Mouse (Mus musculus) myocyte (in vitro differentiated cells): ENCODE results near the gene Cnot10. TPM values are rescaled to one million over a fixed set of nuclear protein-coding genes. Genes with fewer than 3 reads are reported as not detected.
A peak's percentile ranks its signal among the peaks of the same experiment; 100 is the strongest.

Experiments
- H3K27me3 ChIP-seq: one replicate; pipeline ENCODE4 v1.6.1; 2011; ENCODE audit not compliant: control insufficient read depth, insufficient read depth, insufficient read length
- H3K36me3 ChIP-seq: one replicate; pipeline ENCODE4 v1.6.1; 2011; ENCODE audit not compliant: control insufficient read depth, insufficient read depth
- H3K4me2 ChIP-seq: one replicate; pipeline ENCODE4 v1.6.1; 2011; ENCODE audit warnings: low read depth, control low read depth
- H3K4me3 ChIP-seq: one replicate; pipeline ENCODE4 v1.5.1; 2011; ENCODE audit warnings: mild to moderate bottlenecking, control low read depth, moderate library complexity
- H3K79me2 ChIP-seq: one replicate; pipeline ENCODE4 v1.6.1; 2011; ENCODE audit not compliant: control insufficient read depth, insufficient read depth
- H3ac ChIP-seq: one replicate; pipeline ENCODE4 v1.6.1; 2011; ENCODE audit not compliant: control insufficient read depth, insufficient read length
- CEBPB ChIP-seq: IDR thresholded peaks from 2 replicates; pipeline ENCODE4 v1.6.1; 2011; ENCODE audit warnings: mild to moderate bottlenecking, moderate library complexity; ENCODE audit not compliant: poor library complexity, insufficient read depth, severe bottlenecking
- E2F4 ChIP-seq: IDR thresholded peaks from one replicate; pipeline ENCODE4 v1.6.1; 2011; ENCODE audit warnings: mild to moderate bottlenecking, control low read depth, moderate library complexity; ENCODE audit not compliant: insufficient read depth
- MAX ChIP-seq: IDR thresholded peaks from one replicate; pipeline ENCODE4 v1.6.1; 2011; ENCODE audit warnings: low read depth, mild to moderate bottlenecking, control low read depth
- MYOD1 ChIP-seq, 3 experiments: IDR thresholded peaks; one replicate each; pipeline ENCODE4 v1.6.1; 2011; ENCODE audit warnings: control low read depth in 2 of 3, low read depth in 2 of 3, mild to moderate bottlenecking in 2 of 3, moderate library complexity in 1 of 3; ENCODE audit not compliant: insufficient read length in 2 of 3, control insufficient read depth in 1 of 3
- MYOG ChIP-seq, 3 experiments: IDR thresholded peaks; one replicate each; pipeline ENCODE4 v1.6.1; 2011; ENCODE audit warnings: control low read depth in 2 of 3, low read depth in 2 of 3, mild to moderate bottlenecking in 2 of 3; ENCODE audit not compliant: insufficient read length in 2 of 3, control insufficient read depth in 1 of 3, insufficient read depth in 1 of 3
- POLR2A ChIP-seq: IDR thresholded peaks from one replicate; pipeline ENCODE4 v1.6.1; 2011; ENCODE audit warnings: low read depth, mild to moderate bottlenecking, control low read depth, moderate library complexity; ENCODE audit not compliant: insufficient read length
- POLR2AphosphoS2 ChIP-seq: IDR thresholded peaks from one replicate; pipeline ENCODE4 v1.6.1; 2011; ENCODE audit warnings: low read depth, control low read depth; ENCODE audit not compliant: insufficient read length
- REST ChIP-seq: IDR thresholded peaks from one replicate; pipeline ENCODE4 v1.6.1; 2011; ENCODE audit warnings: mild to moderate bottlenecking, control low read depth, moderate library complexity; ENCODE audit not compliant: insufficient read depth, insufficient read length
- SRF ChIP-seq: IDR thresholded peaks from one replicate; pipeline ENCODE4 v1.6.1; 2011; ENCODE audit warnings: low read depth; ENCODE audit not compliant: control insufficient read depth, insufficient read length
- TCF12 ChIP-seq: IDR thresholded peaks from one replicate; pipeline ENCODE4 v1.6.1; 2011; ENCODE audit warnings: mild to moderate bottlenecking, control low read depth; ENCODE audit not compliant: poor library complexity, insufficient read depth, severe bottlenecking
- TCF3 ChIP-seq: IDR thresholded peaks from one replicate; pipeline ENCODE4 v1.6.1; 2011; ENCODE audit warnings: low read depth, control low read depth; ENCODE audit not compliant: insufficient read length
- USF1 ChIP-seq: IDR thresholded peaks from one replicate; pipeline ENCODE4 v1.6.1; 2011; ENCODE audit warnings: low read depth, mild to moderate bottlenecking, control low read depth, moderate library complexity
- polyA plus RNA-seq: library from polyadenylated mRNA; unstranded; fragments of >200 nt; fragmentation: generic; extraction: Trizol; gene quantifications from one replicate; pipeline ENCODE4 v1.2.1, GENCODE M21; 2012; ENCODE audit warnings: missing spikeins

Gene Cnot10
- polyA plus RNA-seq, 1 experiment: 29.1 TPM

DNA sequence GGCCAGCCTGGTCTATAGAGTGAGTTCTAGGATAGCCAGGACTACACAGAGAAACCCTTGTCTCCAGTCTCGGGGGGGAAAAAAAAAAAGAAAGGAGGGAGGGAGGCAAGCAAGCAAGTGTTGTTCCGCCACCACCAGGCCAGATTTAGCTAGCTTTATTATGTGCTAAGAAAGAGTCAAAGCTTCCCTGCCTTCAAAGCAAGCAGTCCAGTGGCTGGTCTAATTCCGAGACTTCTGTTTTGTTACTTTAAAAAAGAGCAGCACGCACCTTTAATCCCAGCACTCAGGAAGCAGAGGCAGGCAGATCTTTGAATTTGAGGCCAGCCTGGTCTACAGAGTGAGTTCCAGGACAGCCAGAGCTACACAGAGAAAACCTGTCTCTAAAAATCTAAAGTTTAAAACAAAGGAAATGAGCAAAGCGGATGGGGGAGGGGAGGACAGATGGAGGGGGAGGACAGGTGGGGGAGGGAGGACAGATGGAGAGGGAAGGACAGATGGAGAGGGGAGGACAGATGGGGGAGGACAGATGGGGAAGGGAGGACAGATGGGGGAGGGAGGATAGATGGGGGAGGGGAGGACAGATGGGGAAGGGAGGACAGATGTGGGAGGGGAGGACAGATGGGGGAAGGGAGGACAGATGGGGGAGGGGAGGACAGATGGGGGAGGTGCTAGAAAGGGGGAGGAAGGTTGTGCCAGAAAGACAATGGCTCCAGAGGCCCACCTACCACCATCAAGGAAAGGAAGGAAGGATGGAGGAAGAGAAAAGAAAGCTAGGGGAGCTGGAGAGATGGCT, 71.1 kb downstream of the Cnot10 start:
- no peaks in the 10 kb centered on the region for H3K79me2 ChIP-seq
- no peak overlapping the region for H3K4me3 ChIP-seq
- TF ChIP-seq TCF12 (no peak), SRF (no peak), TCF3 (no peak), MYOD1 (IDR thresholded peaks at IDR 0.05; ENCODE audit: control insufficient read depth in 1 of 3, insufficient read length in 2 of 3, low read depth in 2 of 3) (no peak), E2F4 (no peak), POLR2AphosphoS2 (no peak), REST (no peak)
- no peak overlapping the region for H3ac ChIP-seq
- H3K36me3 ChIP-seq: no peaks in the 10 kb centered on the region
- H3K27me3 ChIP-seq: peaks cover 7% of the 10 kb centered on the region
- no peak overlapping the region for H3K4me2 ChIP-seq

DNA sequence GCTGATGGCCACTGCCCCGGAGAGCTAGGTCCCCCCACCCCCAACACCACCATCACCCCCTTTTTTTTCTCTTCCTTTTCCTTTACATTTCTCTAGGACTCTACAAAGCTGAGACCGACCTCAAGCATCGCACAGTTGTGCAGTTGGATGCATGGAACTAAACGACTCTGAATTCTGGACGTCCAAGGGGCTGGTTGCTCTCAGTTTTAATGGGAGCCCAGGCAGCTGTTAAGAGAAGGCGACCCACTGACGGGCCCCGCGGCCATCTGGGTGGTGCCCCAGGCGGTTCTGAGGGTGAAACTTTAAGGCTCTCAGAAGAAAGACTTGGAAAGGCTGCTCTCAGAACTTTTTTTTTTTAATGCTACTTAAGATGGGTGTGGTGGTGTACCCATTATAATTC, 75.3 kb downstream of the Cnot10 start:
- Histone ChIP-seq H3K27me3 (peaks cover 48% of the 10 kb centered on the region), H3K79me2 (no peaks in the 10 kb centered on the region), H3K36me3 (no peaks in the 10 kb centered on the region), H3K4me3 (no peak overlapping the region), H3ac (no peak overlapping the region), H3K4me2 (peak overlapping the region; percentile 18)
- TF ChIP-seq TCF3 (no peak), SRF (no peak), POLR2AphosphoS2 (no peak), CEBPB (no peak), TCF12 (no peak), REST (no peak), MYOD1 (IDR thresholded peaks at IDR 0.05; ENCODE audit: control insufficient read depth in 1 of 3, insufficient read length in 2 of 3, low read depth in 2 of 3) (no peak), MAX (no peak), POLR2A (no peak), USF1 (no peak), MYOG (IDR thresholded peaks at IDR 0.05; ENCODE audit: control insufficient read depth in 1 of 3, insufficient read depth in 1 of 3, insufficient read length in 2 of 3, low read depth in 2 of 3) (no peak), E2F4 (no peak)

- no peak for TF ChIP-seq MAX
- no peak for TF ChIP-seq TCF12
- no peak for TF ChIP-seq USF1
- no peak for TF ChIP-seq POLR2AphosphoS2
- TF ChIP-seq POLR2A: no peak
- TF ChIP-seq CEBPB: no peak
- Histone ChIP-seq H3ac (no peak within 1 kb of the TSS), H3K79me2 (no peaks in the 10 kb centered on the region), H3K27me3 (peaks cover 51% of the 10 kb centered on the region), H3K4me3 (no peak within 1 kb of the TSS), H3K36me3 (no peaks in the 10 kb centered on the region), H3K4me2 (peak within 1 kb of the TSS; percentile 38)
Observed at GRCm38 (mm10) chr9:114563761-114564606, 76.0 kb downstream of the Cnot10 start, which contains the start of gene Trim71. Trim71 (minus strand) TSS chr9:114564369.

- TF ChIP-seq POLR2AphosphoS2 (no peak), REST (no peak), USF1 (no peak), POLR2A (no peak), MYOG (IDR thresholded peaks at IDR 0.05; ENCODE audit: control insufficient read depth in 1 of 3, insufficient read depth in 1 of 3, insufficient read length in 2 of 3, low read depth in 2 of 3) (no peak), E2F4 (no peak), TCF3 (no peak), MAX (no peak), CEBPB (no peak), TCF12 (no peak), SRF (no peak), MYOD1 (IDR thresholded peaks at IDR 0.05; ENCODE audit: control insufficient read depth in 1 of 3, insufficient read length in 2 of 3, low read depth in 2 of 3) (no peak)
- Histone ChIP-seq H3K4me2 (peak overlapping the region; percentile 38), H3ac (no peak overlapping the region), H3K4me3 (no peak overlapping the region), H3K27me3 (peaks cover 57% of the 10 kb centered on the region), H3K79me2 (no peaks in the 10 kb centered on the region), H3K36me3 (no peaks in the 10 kb centered on the region)
Observed at GRCm38 (mm10) chr9:114562919-114563751, 76.8 kb downstream of the Cnot10 start.
